ENCODE assay signal across 7 mouse cellular contexts in genomic region chr3:18624381-18625145, GRCm38 (mm10).
DNase-seq lines count a peak whose midpoint lies in the region; ATAC-seq and TF ChIP-seq lines count a peak whose summit lies in the region.

No protein-coding gene starts in this region.

- no peak for TF ChIP-seq EP300 in liver, embryonic 14.5 days (IDR thresholded peaks at IDR 0.05; ENCODE audit: low read depth)

- peak; percentile 71 for DNase-seq in R1 (ENCODE audit: low read depth, low spot score)
- peak; percentile 8 for DNase-seq in gastrocnemius, postnatal 25 days
- DNase-seq in liver, embryonic 14.5 days (ENCODE audit: low read depth in 3 of 3, low spot score in 3 of 3), result no peak

- H3K27me3 ChIP-seq in intestine, postnatal 0 days (replicated peaks; ENCODE audit: control insufficient read depth, insufficient read depth, low read length), result no peaks in the 10 kb centered on the region
- H3K27me3 ChIP-seq in liver, embryonic 14.5 days (ENCODE audit: control insufficient read depth, insufficient read depth, low read length), result no peaks in the 10 kb centered on the region
- H3K27me3 ChIP-seq in neural tube, embryonic 12.5 days (replicated peaks), result no peaks in the 10 kb centered on the region

- peak overlapping the region; percentile 72 for H3K27ac ChIP-seq in brown adipose tissue, adult 24 weeks (replicated peaks; ENCODE audit: low read depth, low read length)
- peak overlapping the region; percentile 76 for H3K27ac ChIP-seq in intestine, postnatal 0 days (ENCODE audit: low read depth, low read length)
- H3K27ac ChIP-seq in liver, embryonic 14.5 days, result no peak overlapping the region
- no peak overlapping the region for H3K27ac ChIP-seq in neural tube, embryonic 12.5 days

- no peak overlapping the region for H3K9ac ChIP-seq in intestine, postnatal 0 days (ENCODE audit: low read depth, low read length)
- H3K9ac ChIP-seq in liver, embryonic 14.5 days (replicated peaks), result no peak overlapping the region
- H3K9ac ChIP-seq in neural tube, embryonic 12.5 days, result peak overlapping the region; percentile 17; the same call in 1 of the 2 replicates

- ATAC-seq in intestine, postnatal 0 days, result no peak
- ATAC-seq in liver, embryonic 14.5 days (ENCODE audit: insufficient read depth), result no peak
- peak; percentile 54; the same call in 1 of the 2 replicates for ATAC-seq in neural tube, embryonic 12.5 days (ENCODE audit: low FRiP score, low read depth)
- ATAC-seq in activated CD4-positive, CD25-positive, alpha-beta regulatory T cell, adult 4 months, result no peak

- no peak for TF ChIP-seq CTCF in intestine, postnatal 0 days (IDR thresholded peaks at IDR 0.05; ENCODE audit: low read depth)
- no peak for TF ChIP-seq CTCF in liver, embryonic 14.5 days (IDR thresholded peaks at IDR 0.05; ENCODE audit: low read depth)

- H3K4me3 ChIP-seq in brown adipose tissue, adult 24 weeks (ENCODE audit: insufficient read depth, low read depth, low read length), result peak overlapping the region; percentile 42
- peak overlapping the region; percentile 27 for H3K4me3 ChIP-seq in intestine, postnatal 0 days (ENCODE audit: low read depth, low read length)
- peak overlapping the region in 1 of 2 experiments; percentile 23; a peak in 2 of 4 replicates for H3K4me3 ChIP-seq in liver, embryonic 14.5 days (ENCODE audit: insufficient read depth in 1 of 2, low read depth in 2 of 2, low read length in 2 of 2)
- H3K4me3 ChIP-seq in neural tube, embryonic 12.5 days, result peak overlapping the region; percentile 32; the same call in 1 of the 2 replicates

- 10% methylated on average over 10 of the region's 10 CpGs for WGBS in intestine, postnatal 0 days
- 6% methylated on average over 10 of the region's 10 CpGs for WGBS in liver, embryonic 14.5 days (ENCODE audit: insufficient replicate concordance)
- 2% methylated on average over 10 of the region's 10 CpGs for WGBS in neural tube, embryonic 12.5 days

- peak overlapping the region; percentile 64 for H3K4me2 ChIP-seq in intestine, postnatal 0 days (replicated peaks; ENCODE audit: low read depth)
- peak overlapping the region; percentile 42 for H3K4me2 ChIP-seq in liver, embryonic 14.5 days (ENCODE audit: low read depth)
- H3K4me2 ChIP-seq in neural tube, embryonic 12.5 days (replicated peaks), result peak overlapping the region; percentile 65

- peaks cover 11% of the 10 kb centered on the region for H3K4me1 ChIP-seq in brown adipose tissue, adult 24 weeks (ENCODE audit: control insufficient read depth, insufficient read depth, insufficient read length, low read length)
- H3K4me1 ChIP-seq in intestine, postnatal 0 days (replicated peaks; ENCODE audit: control insufficient read depth, insufficient read depth, low read length), result no peaks in the 10 kb centered on the region
- H3K4me1 ChIP-seq in liver, embryonic 14.5 days (replicated peaks; ENCODE audit: control insufficient read depth in 2 of 2, insufficient read depth in 2 of 2, low read length in 1 of 2), result no peaks in the 10 kb centered on the region
- H3K4me1 ChIP-seq in neural tube, embryonic 12.5 days, result peaks cover 8% of the 10 kb centered on the region; the same call in 1 of the 2 replicates

- no peaks in the 10 kb centered on the region for H3K9me3 ChIP-seq in intestine, postnatal 0 days (ENCODE audit: control insufficient read depth)
- no peaks in the 10 kb centered on the region for H3K9me3 ChIP-seq in liver, embryonic 14.5 days (ENCODE audit: control insufficient read depth, low read length)
- H3K9me3 ChIP-seq in neural tube, embryonic 12.5 days, result no peaks in the 10 kb centered on the region

- H3K36me3 ChIP-seq in intestine, postnatal 0 days (ENCODE audit: control insufficient read depth, insufficient read depth), result no peaks in the 10 kb centered on the region
- H3K36me3 ChIP-seq in liver, embryonic 14.5 days (replicated peaks; ENCODE audit: control insufficient read depth, insufficient read depth, low read depth), result no peaks in the 10 kb centered on the region
- no peaks in the 10 kb centered on the region for H3K36me3 ChIP-seq in neural tube, embryonic 12.5 days

Comparison
In these comparisons a context has a peak if more than half of its experiments do, and no peak if none do; other contexts are left out.
1. DNase-seq: peak in R1 (single experiment) and gastrocnemius, postnatal 25 days (single experiment); none in liver, embryonic 14.5 days (0 of 3).
2. H3K27ac ChIP-seq: peak in brown adipose tissue, adult 24 weeks (single experiment) and intestine, postnatal 0 days (single experiment); none in liver, embryonic 14.5 days (single experiment) and neural tube, embryonic 12.5 days (single experiment).
3. Peak in every context shown above with its lines, with median percentiles within 50 percentile points of each other: H3K4me2 ChIP-seq.